Mouse (Mus musculus) olfactory bulb, adult 2 months (tissue): ENCODE results near the gene Gm17509.

Experiments used
- CTCF ChIP-seq: fragments of 200-500 bp; IDR thresholded peaks from 2 replicates; pipeline ENCODE4 v1.5.1; 2012; ENCODE audit warnings: low read depth, mild to moderate bottlenecking, low read length, moderate library complexity; ENCODE audit not compliant: insufficient read depth
- POLR2A ChIP-seq: fragments of 200-500 bp; IDR thresholded peaks from 2 replicates; pipeline ENCODE4 v1.6.1; 2012; ENCODE audit warnings: mild to moderate bottlenecking, low read depth, low read length, moderate library complexity; ENCODE audit not compliant: insufficient read depth

DNA sequence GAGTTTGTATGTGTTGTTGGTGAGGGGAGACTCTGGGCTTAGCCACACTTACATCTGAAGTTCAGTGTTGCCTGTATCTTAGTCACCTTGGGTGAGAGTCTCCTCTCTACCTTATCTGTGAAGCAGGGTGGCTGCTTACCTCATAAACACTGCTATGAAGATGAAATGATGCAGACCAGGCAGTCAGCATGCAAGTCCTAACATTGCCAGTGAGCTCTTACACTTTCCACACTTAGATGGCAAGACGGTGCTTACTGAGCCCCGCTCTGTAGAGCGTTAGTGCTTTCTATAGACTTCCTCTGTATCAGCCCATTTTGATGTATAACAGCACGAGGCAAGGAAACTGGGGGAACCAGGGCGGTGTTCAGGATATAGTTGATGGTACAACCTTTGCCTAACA is 21.7 kb upstream of the Gm17509 start:
- no peak for TF ChIP-seq CTCF
- TF ChIP-seq POLR2A = no peak
